Mouse (Mus musculus) thymus, adult 2 months (tissue): ENCODE data around the gene Ryr1. TPM values are rescaled to one million over a fixed set of nuclear protein-coding genes. Genes with fewer than 3 reads are reported as not detected.

ENCODE experiments used
- DNase-seq: peaks from one replicate; pipeline ENCODE4 v3.0.0; 2021
- H3K27ac ChIP-seq: fragments of 200-500 bp; 2 replicates; pipeline ENCODE4 v1.5.1; 2012; ENCODE audit warnings: low read length, control low read depth; ENCODE audit not compliant: control insufficient read depth, insufficient read depth
- H3K27me3 ChIP-seq: fragments of 200-500 bp; 2 replicates; pipeline ENCODE4 v1.6.1; 2012; ENCODE audit warnings: mild to moderate bottlenecking, low read length, moderate library complexity, mixed read lengths; ENCODE audit not compliant: control insufficient read depth, insufficient read depth
- H3K36me3 ChIP-seq: fragments of 200-500 bp; 2 replicates; pipeline ENCODE4 v1.6.1; 2012; ENCODE audit warnings: mild to moderate bottlenecking, low read length, moderate library complexity; ENCODE audit not compliant: control insufficient read depth, insufficient read depth
- H3K4me1 ChIP-seq: fragments of 200-500 bp; replicated peaks from 2 replicates; pipeline ENCODE4 v1.6.1; 2012; ENCODE audit warnings: low read length; ENCODE audit not compliant: control insufficient read depth, insufficient read depth
- H3K4me3 ChIP-seq: fragments of 200-500 bp; 2 replicates; pipeline ENCODE4 v1.5.1; 2012; ENCODE audit warnings: mild to moderate bottlenecking, low read length, control low read depth, moderate library complexity; ENCODE audit not compliant: control insufficient read depth, insufficient read depth
- CTCF ChIP-seq: fragments of 200-500 bp; IDR thresholded peaks from 2 replicates; pipeline ENCODE4 v1.5.1; 2012; ENCODE audit warnings: mild to moderate bottlenecking, control low read depth, low read length, moderate library complexity, borderline replicate concordance; ENCODE audit not compliant: control insufficient read depth, poor library complexity, insufficient read depth; ENCODE audit errors: extremely low read depth
- POLR2A ChIP-seq: fragments of 200-500 bp; IDR thresholded peaks from 2 replicates; pipeline ENCODE4 v1.6.1; 2012; ENCODE audit warnings: mild to moderate bottlenecking, low read length, control low read depth, moderate library complexity; ENCODE audit not compliant: control insufficient read depth, poor library complexity, insufficient read depth; ENCODE audit errors: extremely low read depth
- WGBS: fragments of 180-500 bp; shearing (Covaris S2); methylation state at CpG from one replicate; pipeline ENCODE4 v1.1.7; 2018; 5-methylcytosine and 5-hydroxymethylcytosine counted together
- polyA plus RNA-seq: library from polyadenylated mRNA; depleted of rRNA; stranded (reverse); fragments of >200 nt; gene quantifications from 2 replicates; pipeline ENCODE4 v1.2.3, GENCODE M21; 2012

Gene Ryr1
- polyA plus RNA-seq, 1 experiment: 0.19 TPM

DNA sequence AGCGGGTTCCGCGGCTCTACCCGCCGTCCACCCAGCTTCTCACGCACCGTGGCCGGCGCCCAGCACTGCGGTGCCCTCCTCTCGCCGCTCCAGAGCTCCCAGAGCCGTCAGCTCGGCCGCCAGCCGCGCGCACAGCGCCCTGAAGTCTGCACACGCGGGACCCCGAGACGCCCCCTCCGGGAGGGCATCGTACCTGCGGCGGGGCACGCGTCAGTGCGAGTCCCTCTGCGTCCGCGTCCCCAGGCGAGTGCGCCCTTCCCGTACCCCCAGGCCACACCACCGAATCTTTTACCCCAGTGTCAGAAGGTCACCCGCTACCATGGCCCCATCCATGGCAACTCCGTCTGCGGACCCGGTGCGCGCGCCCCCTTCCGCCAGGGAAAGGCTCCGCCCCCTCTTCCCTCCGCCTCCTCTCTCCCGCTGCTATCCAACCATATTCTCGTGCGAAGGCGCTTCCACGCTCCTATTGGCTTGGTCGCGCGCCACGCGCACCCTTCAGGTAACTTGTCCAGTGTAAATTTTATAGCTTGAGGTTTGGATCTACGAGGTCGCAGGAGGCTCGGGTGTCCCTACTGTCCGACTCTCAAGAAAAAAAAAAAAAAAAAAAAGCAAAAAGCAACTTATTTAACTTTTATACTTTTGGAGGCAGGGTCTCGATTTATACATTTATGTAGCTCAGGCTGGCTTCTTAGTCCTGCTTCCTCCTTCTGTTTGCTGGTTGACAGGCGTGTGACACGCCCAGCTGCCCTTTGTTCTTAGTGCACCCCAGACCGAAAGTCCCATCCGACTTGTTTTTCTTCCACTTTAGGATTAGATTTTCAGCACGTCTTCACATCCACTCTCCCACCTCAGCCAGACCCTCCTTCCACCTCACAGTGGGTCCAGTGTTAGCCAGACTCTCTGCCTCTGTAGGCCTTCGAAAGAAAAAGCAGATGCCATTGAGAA lies 31.1 kb upstream of the Ryr1 start, which contains the start of gene Fam98c:
Gene Fam98c (minus strand): TSS at position 397 of the 945 bp plus-strand sequence.
- Histone ChIP-seq H3K4me1 (peaks cover 20% of the 10 kb centered on the region), H3K27ac (peak within 1 kb of the TSS; percentile 3; the same call in 1 of the 2 replicates), H3K4me3 (peak within 1 kb of the TSS; percentile 64), H3K36me3 (no peaks in the 10 kb centered on the region), H3K27me3 (no peaks in the 10 kb centered on the region)
- TF ChIP-seq POLR2A (peak; percentile 44; the same call in 1 of the 2 replicates), CTCF (no peak)
- 2% methylated on average over 68 of the region's 68 CpGs for WGBS
- peak; percentile 84 for DNase-seq

DNA sequence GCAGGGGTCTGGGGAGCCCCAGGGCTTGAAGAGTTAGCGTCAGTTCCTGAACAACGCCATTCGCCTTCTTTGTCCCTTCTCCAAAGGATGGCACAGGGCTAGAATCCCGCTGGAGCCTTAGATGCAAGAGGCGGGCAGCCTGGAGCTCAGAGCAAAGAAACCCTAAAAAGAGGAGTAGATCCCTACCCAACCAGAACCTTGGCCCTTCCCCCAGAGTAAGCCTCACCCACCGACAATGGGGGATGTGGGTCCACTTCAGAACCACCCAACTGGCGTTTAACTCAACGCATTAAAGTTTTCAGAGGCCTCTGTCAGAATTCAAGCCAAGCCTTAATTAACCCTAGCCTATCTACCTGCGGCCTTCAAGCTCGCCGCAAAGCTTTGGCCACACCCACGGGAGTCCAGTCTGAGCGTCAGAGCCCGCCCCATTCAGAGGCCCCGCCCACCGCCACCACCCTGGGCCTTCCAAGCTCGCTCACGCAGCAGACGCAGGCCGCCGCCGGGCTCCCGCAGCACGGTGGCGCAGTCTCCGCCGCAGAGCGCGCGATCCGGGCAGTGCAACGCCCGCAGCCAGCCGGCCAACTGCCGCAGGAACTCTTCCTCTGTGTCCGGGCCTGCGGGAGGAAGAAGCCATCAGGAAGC lies 30.3 kb upstream of the Ryr1 start:
- peak; percentile 84 for DNase-seq
- peak overlapping the region; percentile 64 for H3K4me3 ChIP-seq
- no peaks in the 10 kb centered on the region for H3K36me3 ChIP-seq
- peaks cover 27% of the 10 kb centered on the region for H3K4me1 ChIP-seq
- peak; percentile 36 for TF ChIP-seq POLR2A
- TF ChIP-seq CTCF: no peak; the same call in 1 of the 2 replicates
- 11% methylated on average over 33 of the region's 37 CpGs for WGBS
- H3K27me3 ChIP-seq: no peaks in the 10 kb centered on the region
- H3K27ac ChIP-seq: peak overlapping the region; percentile 3; the same call in 1 of the 2 replicates

DNA sequence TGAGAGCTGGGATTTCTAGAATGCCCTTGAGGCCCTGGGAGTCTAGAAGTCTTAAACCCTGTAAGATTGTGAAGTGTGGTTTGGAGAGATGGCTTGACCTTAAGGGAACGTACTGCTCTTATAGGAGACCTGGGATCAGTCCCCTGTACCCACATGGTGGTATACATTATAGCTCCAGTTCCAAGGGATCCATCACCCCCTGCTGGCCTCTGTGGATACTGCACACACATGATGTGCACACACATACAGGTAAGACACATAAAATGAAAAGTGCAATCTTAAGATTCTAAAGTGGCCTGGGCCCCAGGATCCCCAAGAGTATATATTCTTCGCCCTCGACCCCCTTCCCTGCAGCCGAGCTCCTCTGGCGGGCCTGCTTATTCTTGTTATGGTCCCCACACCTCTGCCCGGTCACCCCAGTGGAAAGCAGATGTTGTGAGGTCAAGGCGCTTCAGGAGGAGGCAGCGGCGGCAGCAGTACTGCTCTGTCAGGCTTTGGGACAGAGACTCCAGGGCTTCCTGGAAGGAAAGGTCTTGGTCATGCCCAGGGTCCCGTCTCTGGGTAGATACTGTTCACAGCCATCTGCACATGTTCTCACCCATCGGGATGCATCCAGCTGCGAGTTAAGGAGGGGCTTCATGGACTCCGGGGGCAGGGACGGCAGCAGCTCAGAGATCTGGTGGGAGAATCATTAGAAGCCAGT lies 29.2 kb upstream of the Ryr1 start:
- DNase-seq: no peak
- no peak overlapping the region for H3K4me3 ChIP-seq
- TF ChIP-seq CTCF (no peak), POLR2A (no peak)
- H3K36me3 ChIP-seq: no peaks in the 10 kb centered on the region
- WGBS: 97% methylated on average over 14 of the region's 14 CpGs
- no peaks in the 10 kb centered on the region for H3K27me3 ChIP-seq
- H3K27ac ChIP-seq: no peak overlapping the region
- peaks cover 37% of the 10 kb centered on the region for H3K4me1 ChIP-seq

DNA sequence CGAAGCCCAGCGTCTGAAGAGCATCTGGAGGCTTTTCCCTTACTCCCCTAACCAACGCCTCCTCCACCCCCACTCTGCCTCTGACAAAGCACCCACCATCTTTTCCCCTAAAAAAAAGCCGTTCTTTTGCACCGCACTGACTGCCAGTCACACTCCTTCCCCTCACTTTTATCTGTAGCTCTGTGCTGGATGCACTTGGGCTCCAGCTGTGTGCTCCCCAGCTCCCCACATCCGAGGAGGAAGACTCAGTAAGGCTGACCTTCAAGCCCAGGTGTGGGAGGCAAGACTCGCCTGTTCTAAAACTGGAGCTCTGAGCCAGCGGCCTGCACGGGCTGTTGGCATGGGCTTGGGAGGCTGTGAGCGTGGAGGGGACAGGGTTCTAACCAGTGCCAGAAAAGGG lies 26.5 kb upstream of the Ryr1 start:
- peaks cover 33% of the 10 kb centered on the region for H3K4me1 ChIP-seq
- H3K27ac ChIP-seq: no peak overlapping the region
- H3K27me3 ChIP-seq: no peaks in the 10 kb centered on the region
- TF ChIP-seq CTCF (no peak), POLR2A (no peak)
- no peak for DNase-seq
- H3K4me3 ChIP-seq: no peak overlapping the region
- WGBS: 43% methylated on average over 10 of the region's 10 CpGs
- H3K36me3 ChIP-seq: no peaks in the 10 kb centered on the region

DNA sequence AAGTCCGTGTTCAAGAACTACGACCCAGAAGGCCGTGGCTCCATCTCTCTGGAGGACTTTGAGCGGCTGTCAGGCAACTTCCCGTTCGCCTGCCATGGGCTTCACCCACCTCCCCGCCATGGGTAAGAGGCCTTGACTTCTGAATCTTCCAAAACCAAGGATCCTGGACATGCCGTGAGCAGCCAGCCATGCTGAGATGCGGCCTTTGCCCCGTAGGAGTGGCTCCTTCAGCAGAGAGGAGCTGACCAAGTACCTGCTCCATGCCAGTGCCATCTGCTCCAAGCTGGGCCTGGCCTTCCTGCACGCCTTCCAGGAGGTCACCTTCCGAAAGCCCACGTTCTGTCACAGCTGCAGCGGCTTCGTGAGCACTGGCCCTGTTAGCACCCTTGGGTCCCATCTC lies 23.8 kb upstream of the Ryr1 start:
- WGBS: 97% methylated on average over 15 of the region's 15 CpGs

GRCm38 (mm10) chr7:29146625-29147367 lies 21.8 kb upstream of the Ryr1 start:
- Histone ChIP-seq H3K27me3 (no peaks in the 10 kb centered on the region), H3K4me1 (peaks cover 29% of the 10 kb centered on the region), H3K27ac (no peak overlapping the region), H3K4me3 (no peak overlapping the region), H3K36me3 (no peaks in the 10 kb centered on the region)
- TF ChIP-seq POLR2A (no peak), CTCF (no peak)
- 91% methylated on average over 7 of the region's 7 CpGs for WGBS
- DNase-seq: no peak

More for the DNA sequence above, 23.8 kb upstream of the Ryr1 start:
- Histone ChIP-seq H3K4me1 (peaks cover 28% of the 10 kb centered on the region), H3K27me3 (no peaks in the 10 kb centered on the region), H3K4me3 (no peak overlapping the region), H3K36me3 (no peaks in the 10 kb centered on the region), H3K27ac (no peak overlapping the region)
- TF ChIP-seq CTCF (no peak), POLR2A (no peak)
- DNase-seq: no peak
